Mouse (Mus musculus): ENCODE results near the gene Metap1d.
A peak's percentile ranks its signal among the peaks of the same experiment; 100 is the strongest.

The Metap1d gene

DNA sequence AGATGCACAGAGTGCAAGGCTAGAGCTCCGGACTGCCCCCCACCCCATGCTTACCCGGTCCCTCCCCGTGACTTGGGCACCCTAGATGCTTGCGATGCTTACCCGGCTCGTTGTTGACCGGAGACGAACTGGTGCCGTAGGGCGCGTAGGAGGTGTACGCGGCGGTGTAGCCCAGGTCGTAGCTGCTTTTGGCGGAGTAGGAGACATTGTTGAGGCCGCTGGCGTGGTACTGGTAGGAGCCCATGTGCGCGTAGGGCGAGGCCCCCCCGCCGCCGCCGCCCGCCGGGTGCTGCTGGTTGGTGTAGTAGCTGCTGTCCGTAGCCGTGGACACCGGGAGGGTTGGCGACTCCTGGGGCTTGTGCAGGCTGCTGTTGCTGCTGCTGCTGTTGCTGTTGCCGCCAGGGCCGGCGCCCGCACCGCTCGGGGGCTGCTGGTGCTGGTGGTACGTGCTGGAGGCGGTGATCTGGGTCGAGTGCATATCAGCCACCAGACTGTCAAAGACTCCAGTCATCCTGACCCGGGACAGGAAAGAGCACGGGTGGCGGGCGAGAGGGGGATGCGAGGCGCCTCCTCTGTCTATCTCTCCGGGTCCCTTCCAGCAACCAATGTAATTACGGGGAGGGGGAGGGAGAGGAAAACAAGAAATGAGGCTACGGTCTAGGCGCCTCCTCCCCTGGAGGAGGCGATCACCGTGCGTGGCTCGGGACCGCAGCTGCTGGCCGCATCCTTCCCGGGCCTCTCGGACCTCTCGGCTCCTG lies 93.0 kb downstream of the Metap1d start:
- no peak for DNase-seq

DNA sequence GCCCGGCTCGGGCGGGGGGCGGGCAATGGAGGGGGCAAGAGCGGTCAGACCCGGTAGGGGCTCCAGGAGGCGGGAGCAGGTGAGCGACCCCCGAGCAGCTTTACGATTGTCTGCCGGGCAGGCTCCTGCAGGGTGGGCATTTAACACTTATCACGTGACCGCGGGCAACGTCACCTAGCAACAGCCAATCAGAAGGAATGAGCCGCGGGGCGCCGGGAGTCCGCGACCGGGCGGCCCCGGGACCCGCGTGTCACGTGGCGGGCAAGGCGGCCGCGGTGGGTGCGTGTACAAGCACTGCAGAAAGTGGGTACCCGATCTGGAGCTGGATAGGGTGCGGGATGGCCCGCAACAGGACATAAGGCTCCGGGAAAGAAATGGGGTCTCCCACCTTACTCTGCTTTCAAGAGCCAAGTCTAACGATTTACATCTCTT lies 93.6 kb downstream of the Metap1d start, which contains the start of gene Dlx2:
Gene Dlx2, minus strand, starts transcription at position 115 of the 432 bp plus-strand sequence.
- peak; percentile 42 for DNase-seq

DNA sequence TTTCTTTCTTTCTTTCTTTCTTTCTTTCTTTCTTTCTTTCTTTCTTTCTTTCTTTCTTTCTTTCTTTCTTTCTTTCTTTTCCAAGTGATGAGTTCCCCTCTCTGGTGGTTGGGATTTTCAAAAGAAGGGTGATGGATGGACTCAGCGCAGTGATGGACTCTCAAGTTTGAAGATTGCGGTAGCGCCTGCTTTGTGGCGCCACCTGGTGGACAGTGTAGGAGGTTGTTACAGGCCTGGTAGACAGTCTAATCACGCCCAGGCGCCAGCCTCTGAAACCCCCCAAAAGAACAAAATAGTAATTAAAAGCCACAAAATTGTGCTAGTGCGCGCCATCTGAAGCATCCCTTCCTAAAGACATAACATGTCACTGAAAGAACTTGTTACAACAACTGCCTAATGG lies 94.8 kb downstream of the Metap1d start:
- no peak for DNase-seq

DNA sequence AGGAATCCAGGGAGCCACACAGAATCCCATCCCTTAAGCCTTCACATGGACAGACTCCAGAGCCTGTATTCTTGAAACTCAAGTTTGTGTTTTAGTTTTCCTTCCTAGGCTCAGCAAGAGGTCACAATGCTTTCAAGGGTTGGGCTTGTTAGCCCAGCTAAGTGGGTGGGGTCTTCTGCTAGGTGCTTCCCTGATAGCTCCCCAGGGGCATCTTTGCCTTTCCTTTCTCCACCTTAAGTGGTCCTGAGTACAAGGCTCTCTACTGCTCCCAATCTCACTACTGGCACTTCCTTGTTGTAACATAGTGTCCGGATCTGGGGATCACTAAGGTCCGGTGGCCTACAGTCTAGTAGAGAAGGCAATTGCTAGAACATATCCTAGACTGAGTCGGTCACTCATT lies 97.3 kb downstream of the Metap1d start:
- no peak for DNase-seq

DNA sequence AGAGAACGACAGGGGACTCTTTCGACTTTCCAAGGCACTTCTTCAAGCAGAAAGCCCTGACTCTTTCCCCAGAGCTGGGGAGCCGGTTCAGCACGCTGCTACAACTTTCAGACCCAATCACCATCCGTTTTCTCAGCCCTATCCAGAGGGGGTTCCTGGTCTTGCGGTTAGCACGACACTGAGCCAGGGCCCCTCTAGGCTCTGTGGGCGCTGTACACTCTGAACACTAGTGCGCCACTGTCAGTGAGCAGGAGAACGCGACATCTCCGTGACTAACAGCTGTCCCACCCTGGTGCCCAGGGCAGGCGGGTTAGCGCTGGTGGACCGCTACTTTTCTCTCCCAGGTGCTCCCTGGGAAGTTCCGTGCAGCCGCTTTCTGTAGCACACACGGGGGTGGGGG lies 98.6 kb downstream of the Metap1d start:
- DNase-seq, result no peak

DNA sequence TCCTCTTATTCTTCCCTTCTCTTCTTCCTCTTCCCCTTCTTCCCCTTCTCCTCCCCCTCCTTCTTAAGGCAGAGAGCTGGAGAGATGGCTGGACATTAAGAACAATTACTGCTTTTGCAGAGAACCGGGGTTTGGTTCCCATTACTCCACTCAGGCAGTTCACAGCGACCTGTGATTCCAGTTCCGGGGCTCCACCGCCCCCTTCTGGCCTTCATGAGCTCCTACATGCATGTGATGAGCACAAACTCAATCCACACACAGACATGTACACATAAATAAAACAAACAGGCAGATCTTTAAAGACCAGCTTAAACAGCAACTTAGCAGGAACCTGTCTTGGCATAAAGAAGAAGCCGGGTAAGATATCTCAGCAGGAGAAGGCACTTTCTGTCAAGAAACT lies 103.0 kb downstream of the Metap1d start:
- no peak for DNase-seq

DNA sequence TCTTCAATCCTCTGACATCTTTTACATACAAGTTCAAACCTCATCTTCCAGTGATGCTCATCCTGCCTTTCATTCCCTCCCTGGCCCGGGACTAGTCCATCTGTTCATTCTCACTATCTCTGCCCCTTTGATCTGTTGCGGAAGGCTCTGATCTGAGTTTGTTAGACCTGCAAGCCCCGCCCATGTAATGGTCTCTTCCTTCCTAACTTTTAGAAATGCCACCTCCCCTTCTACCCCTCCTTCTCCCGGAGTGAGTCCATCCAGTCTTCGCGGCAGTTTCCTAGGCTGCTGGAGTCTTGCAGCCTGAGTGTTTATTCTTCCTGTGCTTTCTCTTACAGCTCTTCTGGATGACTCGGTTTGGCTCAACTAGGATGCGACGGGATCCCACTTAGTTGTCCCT lies 113.4 kb downstream of the Metap1d start:
- no peak for DNase-seq

DNA sequence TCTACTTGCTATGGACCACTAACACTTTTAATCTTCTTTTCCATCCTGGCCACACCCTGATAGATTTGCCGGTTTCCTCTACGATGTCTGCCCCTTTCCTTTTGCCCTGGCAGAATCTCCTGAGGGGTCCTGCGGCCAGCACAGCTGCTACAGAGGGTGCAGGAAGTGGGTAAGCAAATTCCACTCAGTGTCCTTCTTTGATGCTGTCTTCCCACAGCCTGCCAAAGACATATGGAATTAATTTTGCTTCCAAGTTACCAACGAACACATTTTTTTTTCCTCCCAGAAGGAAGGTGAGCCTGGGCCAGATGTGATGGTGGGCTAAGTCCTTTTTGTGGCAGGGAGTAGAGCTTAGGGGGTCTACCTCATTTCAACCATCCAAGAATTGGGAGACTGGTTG lies 120.7 kb downstream of the Metap1d start:
- no peak for DNase-seq
